Mouse (Mus musculus) frontal cortex, postnatal 14 days (tissue): Measurements from ENCODE around the gene Slc8a3.
A peak's percentile ranks its signal among the peaks of the same experiment; 100 is the strongest.

Experiments
- DNase-seq, 2 experiments: peaks; one replicate each; pipeline ENCODE4 v3.0.0; 2022; ENCODE audit warnings: low spot score in 2 of 2

Slc8a3 gene

GRCm38 (mm10) chr12:81237158-81237557 is 95.8 kb downstream of the Slc8a3 start:
- DNase-seq: no peak

- DNase-seq: no peak
Measured at GRCm38 (mm10) chr12:81235456-81236330, 97.3 kb downstream of the Slc8a3 start.

GRCm38 (mm10) chr12:81233746-81234380 is 99.1 kb downstream of the Slc8a3 start:
- DNase-seq: no peak

- peak; percentile 42 to 64 for DNase-seq
Measured at GRCm38 (mm10) chr12:81227767-81228460, 105.1 kb downstream of the Slc8a3 start.

- DNase-seq: no peak
Measured at GRCm38 (mm10) chr12:81226590-81226989, 106.4 kb downstream of the Slc8a3 start.

GRCm38 (mm10) chr12:81225966-81226577 is 106.9 kb downstream of the Slc8a3 start:
- DNase-seq: no peak

GRCm38 (mm10) chr12:81224843-81225242 is 108.1 kb downstream of the Slc8a3 start:
- DNase-seq: no peak

- DNase-seq: no peak
Measured at GRCm38 (mm10) chr12:81223276-81223675, 109.7 kb downstream of the Slc8a3 start.

- no peak for DNase-seq
Measured at GRCm38 (mm10) chr12:81219339-81219738, 113.6 kb downstream of the Slc8a3 start.

GRCm38 (mm10) chr12:81208559-81208958 is 124.4 kb downstream of the Slc8a3 start:
- no peak for DNase-seq

- no peak for DNase-seq
Measured at GRCm38 (mm10) chr12:81205619-81206560, 127.1 kb downstream of the Slc8a3 start.

GRCm38 (mm10) chr12:81203226-81203625 is 129.8 kb downstream of the Slc8a3 start:
- DNase-seq: no peak

GRCm38 (mm10) chr12:81199280-81199955 is 133.6 kb downstream of the Slc8a3 start:
- peak; percentile 58 to 69 for DNase-seq

GRCm38 (mm10) chr12:81197468-81198075 is 135.4 kb downstream of the Slc8a3 start:
- no peak for DNase-seq

- DNase-seq: no peak
Measured at GRCm38 (mm10) chr12:81193968-81194367, 139.0 kb downstream of the Slc8a3 start.

GRCm38 (mm10) chr12:81189636-81190035 is 143.3 kb downstream of the Slc8a3 start:
- no peak for DNase-seq

- DNase-seq: no peak
Measured at GRCm38 (mm10) chr12:81188996-81189395, 144.0 kb downstream of the Slc8a3 start.

GRCm38 (mm10) chr12:81188423-81188822 is 144.6 kb downstream of the Slc8a3 start:
- DNase-seq: no peak

- DNase-seq: no peak
Measured at GRCm38 (mm10) chr12:81186668-81187067, 146.3 kb downstream of the Slc8a3 start.

- DNase-seq: peak; percentile 10 to 20
Measured at GRCm38 (mm10) chr12:81186081-81186480, 146.9 kb downstream of the Slc8a3 start.
